Mouse (Mus musculus) limb, embryonic 12.5 days (tissue): Measurements from ENCODE around the gene Galk2. TPM values are rescaled to one million over a fixed set of nuclear protein-coding genes. Genes with fewer than 3 reads are reported as not detected.
A peak's percentile ranks its signal among the peaks of the same experiment; 100 is the strongest.

ENCODE experiments used
- ATAC-seq: fragments of 200-750 bp; cut with Nextera tagmentation; 2 replicates; pipeline ENCODE4 v1.8.0; 2017; ENCODE audit warnings: low read depth, moderate TSS enrichment; ENCODE audit not compliant: insufficient number of reproducible peaks, insufficient read depth, low FRiP score, low TSS enrichment
- H3K27ac ChIP-seq: fragments of 300-500 bp; sonication (generic); 2 replicates; pipeline ENCODE4 v1.5.1; 2016; ENCODE audit warnings: mild to moderate bottlenecking, moderate library complexity
- H3K27me3 ChIP-seq: fragments of 300-500 bp; sonication (generic); 2 replicates; pipeline ENCODE4 v1.6.1; 2016; ENCODE audit warnings: mild to moderate bottlenecking, moderate library complexity
- H3K36me3 ChIP-seq: fragments of 300-500 bp; sonication (generic); 2 replicates; pipeline ENCODE4 v1.6.1; 2016; ENCODE audit warnings: mild to moderate bottlenecking, moderate library complexity
- H3K4me1 ChIP-seq: fragments of 300-500 bp; sonication (generic); replicated peaks from 2 replicates; pipeline ENCODE4 v1.6.1; 2016
- H3K4me2 ChIP-seq: fragments of 300-500 bp; sonication (generic); 2 replicates; pipeline ENCODE4 v1.6.1; 2016; ENCODE audit warnings: mild to moderate bottlenecking, moderate library complexity
- H3K4me3 ChIP-seq: fragments of 300-500 bp; sonication (generic); replicated peaks from 2 replicates; pipeline ENCODE4 v1.5.1; 2016; ENCODE audit warnings: mild to moderate bottlenecking
- H3K9ac ChIP-seq: fragments of 300-500 bp; sonication (generic); replicated peaks from 2 replicates; pipeline ENCODE4 v1.6.1; 2016; ENCODE audit warnings: mild to moderate bottlenecking, moderate library complexity
- H3K9me3 ChIP-seq: fragments of 300-500 bp; sonication (generic); 2 replicates; pipeline ENCODE4 v1.6.1; 2016; ENCODE audit warnings: mild to moderate bottlenecking, moderate library complexity
- WGBS: fragments of 180-500 bp; shearing (Covaris S2); methylation state at CpG from one replicate; pipeline ENCODE4 v1.1.7; 2016; 5-methylcytosine and 5-hydroxymethylcytosine counted together
- polyA plus RNA-seq: library from polyadenylated mRNA; unstranded; fragments of >200 nt; fragmentation: Nextera tagmentation; extraction: Ambion mirVana; gene quantifications from 2 replicates; pipeline ENCODE4 v1.2.1, GENCODE M21; 2016

The Galk2 gene
- polyA plus RNA-seq, 1 experiment from 2014 or later, result 41.7 TPM

- ATAC-seq, result no peak
- 90% methylated on average over 5 of the region's 5 CpGs for WGBS
- Histone ChIP-seq H3K4me1 (peaks cover 8% of the 10 kb centered on the region), H3K27me3 (no peaks in the 10 kb centered on the region), H3K4me2 (no peak overlapping the region), H3K9me3 (no peaks in the 10 kb centered on the region), H3K9ac (no peak overlapping the region), H3K27ac (no peak overlapping the region), H3K36me3 (peaks cover 8% of the 10 kb centered on the region; the same call in 1 of the 2 replicates), H3K4me3 (no peak overlapping the region)
Observed at GRCm38 (mm10) chr2:125923346-125923745, 64.4 kb downstream of the Galk2 start.

DNA sequence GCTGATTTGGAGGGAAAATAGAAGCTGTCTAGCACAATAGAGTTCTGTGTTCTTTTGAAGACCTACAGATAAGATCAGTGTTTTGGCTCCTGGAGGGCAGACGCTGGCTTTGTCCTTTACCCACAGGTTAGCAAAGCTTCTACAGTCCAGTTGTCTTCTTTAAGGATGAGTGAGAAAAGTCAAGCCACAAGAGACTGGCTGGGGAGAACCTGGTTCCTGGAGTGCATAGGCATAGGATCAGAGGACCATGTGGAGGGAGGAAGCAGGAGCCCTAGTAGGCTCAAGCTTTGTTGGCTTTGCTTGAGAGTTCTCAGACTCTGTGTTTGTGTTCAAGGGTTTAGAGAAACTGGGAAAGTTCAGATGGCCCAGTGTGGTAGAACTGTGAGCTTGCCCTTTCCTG, 65.6 kb downstream of the Galk2 start:
- H3K27ac ChIP-seq, result no peak overlapping the region
- peaks cover 10% of the 10 kb centered on the region; the same call in 1 of the 2 replicates for H3K36me3 ChIP-seq
- no peaks in the 10 kb centered on the region for H3K27me3 ChIP-seq
- peaks cover 4% of the 10 kb centered on the region for H3K4me1 ChIP-seq
- H3K9ac ChIP-seq, result no peak overlapping the region
- H3K4me3 ChIP-seq, result no peak overlapping the region
- no peak overlapping the region for H3K4me2 ChIP-seq
- ATAC-seq, result no peak
- no peaks in the 10 kb centered on the region for H3K9me3 ChIP-seq
- WGBS, result 79% methylated on average over 1 of the region's 1 CpGs

- no peak overlapping the region for H3K4me2 ChIP-seq
- no peak for ATAC-seq
- H3K4me3 ChIP-seq, result no peak overlapping the region
- 68% methylated on average over 3 of the region's 3 CpGs for WGBS
- H3K9me3 ChIP-seq, result no peaks in the 10 kb centered on the region
- no peak overlapping the region for H3K9ac ChIP-seq
- H3K36me3 ChIP-seq, result peaks cover 15% of the 10 kb centered on the region; the same call in 1 of the 2 replicates
- H3K27ac ChIP-seq, result no peak overlapping the region
- H3K4me1 ChIP-seq, result no peaks in the 10 kb centered on the region
- H3K27me3 ChIP-seq, result no peaks in the 10 kb centered on the region
Observed at GRCm38 (mm10) chr2:125925081-125925480, 66.2 kb downstream of the Galk2 start.

GRCm38 (mm10) chr2:125929396-125929795, 70.5 kb downstream of the Galk2 start:
- Histone ChIP-seq H3K36me3 (peaks cover 24% of the 10 kb centered on the region; the same call in 1 of the 2 replicates), H3K27me3 (no peaks in the 10 kb centered on the region), H3K27ac (no peak overlapping the region), H3K9me3 (no peaks in the 10 kb centered on the region), H3K4me3 (no peak overlapping the region), H3K4me1 (peaks cover 12% of the 10 kb centered on the region), H3K4me2 (no peak overlapping the region), H3K9ac (no peak overlapping the region)
- no peak for ATAC-seq
- WGBS, result 93% methylated on average over 3 of the region's 3 CpGs

GRCm38 (mm10) chr2:125929872-125930271, 71.0 kb downstream of the Galk2 start:
- no peaks in the 10 kb centered on the region for H3K27me3 ChIP-seq
- peaks cover 24% of the 10 kb centered on the region; the same call in 1 of the 2 replicates for H3K36me3 ChIP-seq
- no peak overlapping the region for H3K9ac ChIP-seq
- no peak for ATAC-seq
- H3K9me3 ChIP-seq, result no peaks in the 10 kb centered on the region
- 83% methylated on average over 2 of the region's 2 CpGs for WGBS
- peaks cover 12% of the 10 kb centered on the region for H3K4me1 ChIP-seq
- no peak overlapping the region for H3K4me3 ChIP-seq
- H3K27ac ChIP-seq, result no peak overlapping the region
- H3K4me2 ChIP-seq, result no peak overlapping the region

DNA sequence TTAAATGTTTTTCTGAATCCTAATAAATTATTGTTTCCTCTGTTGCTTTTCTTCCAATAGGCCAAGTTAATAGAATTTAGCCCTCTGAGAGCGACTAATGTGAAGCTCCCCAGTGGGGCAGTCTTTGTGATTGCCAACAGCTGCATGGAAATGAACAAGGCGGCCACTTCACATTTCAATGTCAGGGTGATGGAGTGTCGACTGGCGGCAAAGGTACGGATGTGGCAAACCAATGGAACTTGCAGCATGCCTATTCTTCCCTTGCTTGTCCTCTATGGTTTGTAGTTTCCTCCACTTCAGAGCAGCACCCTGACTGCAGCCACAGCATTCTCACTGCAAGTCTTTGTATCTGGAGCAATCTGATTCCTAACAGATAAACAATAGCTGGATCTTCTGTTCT, 72.3 kb downstream of the Galk2 start:
- H3K27ac ChIP-seq, result no peak overlapping the region
- H3K4me2 ChIP-seq, result no peak overlapping the region
- no peak overlapping the region for H3K9ac ChIP-seq
- no peaks in the 10 kb centered on the region for H3K9me3 ChIP-seq
- ATAC-seq, result no peak
- no peaks in the 10 kb centered on the region for H3K27me3 ChIP-seq
- H3K4me3 ChIP-seq, result no peak overlapping the region
- peaks cover 12% of the 10 kb centered on the region for H3K4me1 ChIP-seq
- H3K36me3 ChIP-seq, result peaks cover 24% of the 10 kb centered on the region; the same call in 1 of the 2 replicates
- 80% methylated on average over 5 of the region's 5 CpGs for WGBS

GRCm38 (mm10) chr2:125932734-125933133, 73.8 kb downstream of the Galk2 start:
- Histone ChIP-seq H3K9me3 (no peaks in the 10 kb centered on the region), H3K27ac (0 out of 2 replicates have a peak overlapping the region, but pooled peaks have one; percentile 17), H3K4me1 (peaks cover 12% of the 10 kb centered on the region), H3K4me3 (no peak overlapping the region), H3K27me3 (no peaks in the 10 kb centered on the region), H3K36me3 (peaks cover 24% of the 10 kb centered on the region; the same call in 1 of the 2 replicates), H3K9ac (no peak overlapping the region), H3K4me2 (no peak overlapping the region)
- ATAC-seq, result no peak

DNA sequence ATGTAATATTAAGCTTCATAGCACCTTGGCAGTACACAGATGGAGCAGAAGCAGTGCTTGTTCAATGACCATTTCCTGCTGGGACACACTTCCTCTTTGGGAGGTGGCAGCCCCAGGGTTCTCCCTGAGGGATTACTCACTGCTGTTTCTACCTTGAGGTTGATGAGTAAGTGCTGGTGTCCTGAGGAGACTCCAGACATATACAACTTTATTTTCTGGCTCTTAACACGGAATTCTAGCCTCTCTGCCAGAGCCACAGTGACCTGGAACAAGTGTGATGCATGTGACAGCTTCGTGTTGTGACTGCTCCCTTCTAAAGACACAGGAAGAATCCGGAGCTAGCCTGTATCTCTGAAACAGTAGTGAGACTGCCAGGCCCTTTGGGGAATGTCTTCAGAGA, 75.1 kb downstream of the Galk2 start:
- Histone ChIP-seq H3K9ac (no peak overlapping the region), H3K36me3 (peaks cover 24% of the 10 kb centered on the region; the same call in 1 of the 2 replicates), H3K4me2 (no peak overlapping the region), H3K27ac (no peak overlapping the region), H3K9me3 (no peaks in the 10 kb centered on the region), H3K4me3 (no peak overlapping the region), H3K27me3 (no peaks in the 10 kb centered on the region), H3K4me1 (peaks cover 12% of the 10 kb centered on the region)
- no peak for ATAC-seq
- WGBS, result 70% methylated on average over 3 of the region's 3 CpGs

DNA sequence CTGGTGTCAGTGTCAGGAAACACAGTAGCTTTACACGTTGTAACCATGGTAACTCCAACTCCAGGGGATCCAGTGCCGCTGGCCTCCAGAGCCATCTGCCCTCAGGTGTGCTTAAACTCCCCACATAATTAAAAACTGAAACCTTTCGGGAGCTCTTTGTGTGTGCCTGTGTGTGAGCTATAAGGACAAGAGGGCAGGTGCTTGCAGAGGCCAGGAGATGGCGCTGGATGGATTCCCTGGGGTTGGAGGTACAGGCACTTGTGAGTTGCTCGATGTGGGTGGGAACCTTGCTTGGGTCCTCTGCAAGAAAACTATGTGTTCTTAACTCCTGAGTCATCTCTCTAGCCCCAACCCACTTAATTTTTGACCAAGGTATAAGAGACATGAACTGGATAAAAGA, 77.5 kb downstream of the Galk2 start:
- H3K9me3 ChIP-seq, result no peaks in the 10 kb centered on the region
- ATAC-seq, result no peak
- 44% methylated on average over 5 of the region's 5 CpGs for WGBS

DNA sequence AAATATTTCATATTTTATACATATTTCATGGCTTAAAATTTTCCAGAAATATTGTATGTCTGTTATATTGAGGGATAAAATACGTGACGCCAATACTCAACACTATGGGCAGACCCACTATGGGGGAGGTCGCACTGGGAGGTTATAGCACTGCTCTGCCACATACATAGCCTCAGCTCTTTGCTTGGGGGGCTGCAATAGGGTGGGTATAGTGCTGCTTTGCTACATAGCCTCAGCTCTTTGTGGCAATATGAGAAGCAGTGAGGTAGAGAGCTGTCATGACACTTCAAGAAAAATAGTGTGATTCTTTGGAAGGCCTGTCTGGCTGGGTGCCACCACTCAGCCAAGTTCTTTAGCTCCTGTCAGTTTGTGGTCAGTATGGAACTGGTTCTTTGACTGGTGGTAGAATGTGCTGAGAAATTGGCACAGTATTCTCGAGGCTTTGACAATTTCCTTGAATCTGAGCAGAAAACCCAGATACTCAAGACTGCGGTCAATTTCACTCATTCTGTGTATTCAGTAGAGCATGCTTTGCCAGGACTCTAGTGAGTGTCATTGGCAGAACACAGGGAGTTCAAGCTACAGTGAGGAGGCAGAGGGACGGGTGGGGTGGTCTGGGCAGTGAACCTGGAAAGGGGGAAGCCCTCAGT, 80.2 kb downstream of the Galk2 start:
- H3K4me3 ChIP-seq, result no peak overlapping the region
- no peaks in the 10 kb centered on the region for H3K36me3 ChIP-seq
- 93% methylated on average over 6 of the region's 6 CpGs for WGBS
- H3K4me2 ChIP-seq, result no peak overlapping the region
- H3K27ac ChIP-seq, result no peak overlapping the region
- no peak for ATAC-seq
- no peaks in the 10 kb centered on the region for H3K9me3 ChIP-seq
- no peaks in the 10 kb centered on the region for H3K4me1 ChIP-seq
- H3K9ac ChIP-seq, result no peak overlapping the region
- H3K27me3 ChIP-seq, result no peaks in the 10 kb centered on the region

More for the DNA sequence above, 77.5 kb downstream of the Galk2 start:
- Histone ChIP-seq H3K4me1 (peaks cover 12% of the 10 kb centered on the region), H3K36me3 (peaks cover 11% of the 10 kb centered on the region; the same call in 1 of the 2 replicates), H3K9ac (no peak overlapping the region), H3K4me2 (no peak overlapping the region), H3K27me3 (no peaks in the 10 kb centered on the region), H3K4me3 (no peak overlapping the region), H3K27ac (no peak overlapping the region)

DNA sequence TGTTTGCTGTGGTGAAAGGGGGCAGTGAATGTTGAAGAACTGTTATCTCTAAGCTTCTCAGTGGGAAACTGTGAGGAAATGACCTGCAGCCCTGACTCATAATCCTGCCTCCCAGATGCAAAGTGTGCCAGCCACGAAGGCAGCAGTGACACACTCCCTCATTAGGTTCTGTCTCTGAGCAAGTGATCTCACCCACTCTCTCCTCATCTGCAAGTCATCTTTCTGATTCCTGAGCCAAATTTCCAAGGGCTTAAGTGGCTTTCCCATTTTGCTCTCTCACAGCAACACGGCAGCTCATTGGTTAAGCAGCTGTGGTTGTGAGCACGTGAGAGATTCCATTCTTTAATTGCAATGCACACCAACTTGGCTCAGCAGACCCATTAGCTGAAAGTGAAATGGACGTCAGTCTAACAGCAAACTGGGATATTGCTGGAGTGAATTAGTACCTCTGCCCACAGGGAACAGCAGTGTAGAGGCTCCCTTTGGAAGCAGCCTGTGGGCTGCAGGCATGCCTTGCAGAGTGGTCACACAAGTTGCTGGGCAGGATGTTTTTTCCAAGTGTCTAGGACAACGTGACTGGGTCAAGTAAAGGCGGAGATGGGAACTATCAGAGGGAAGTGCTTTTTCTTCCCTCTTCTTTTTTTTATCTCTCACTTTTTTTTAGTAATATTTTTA, 82.3 kb downstream of the Galk2 start:
- Histone ChIP-seq H3K27ac (no peak overlapping the region), H3K4me2 (no peak overlapping the region), H3K27me3 (no peaks in the 10 kb centered on the region), H3K9me3 (no peaks in the 10 kb centered on the region), H3K36me3 (no peaks in the 10 kb centered on the region), H3K9ac (no peak overlapping the region), H3K4me1 (no peaks in the 10 kb centered on the region), H3K4me3 (no peak overlapping the region)
- WGBS, result 66% methylated on average over 6 of the region's 6 CpGs
- no peak for ATAC-seq
